In the genomic region with DNA sequence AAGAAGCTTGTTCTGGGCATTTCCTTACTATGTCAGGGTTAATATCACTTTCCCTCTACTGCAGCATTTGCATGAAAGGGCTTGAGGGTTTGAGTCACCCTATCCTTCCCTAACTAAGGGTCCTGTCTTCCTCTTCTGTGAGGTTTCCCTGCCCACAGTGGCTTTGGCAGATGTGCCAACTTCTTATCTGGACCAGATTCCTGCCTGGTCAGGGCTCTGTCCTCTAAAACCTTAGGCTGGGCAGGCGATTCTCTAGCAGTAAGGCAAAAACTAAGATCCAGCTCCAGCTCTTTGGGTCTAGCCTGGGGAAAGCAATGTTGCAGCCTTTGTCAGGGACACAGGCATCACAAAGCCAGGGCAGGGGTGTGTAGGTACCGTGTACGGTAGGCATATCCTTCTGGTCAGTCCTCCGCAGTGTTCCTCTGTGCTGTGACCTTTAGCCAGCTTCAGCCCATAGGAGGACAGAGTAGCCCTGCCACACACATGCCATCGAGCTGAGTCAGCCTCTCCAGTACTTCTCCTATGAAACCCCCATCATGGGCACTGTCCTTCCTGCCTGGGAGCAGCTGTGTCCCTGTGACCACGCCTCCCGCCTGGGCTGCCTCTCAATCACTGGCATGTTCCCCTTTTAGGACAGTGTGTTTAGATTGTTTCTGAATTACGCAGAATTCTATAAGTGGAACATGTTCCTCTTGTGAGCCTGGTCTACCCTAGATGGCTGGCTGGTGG, we compare ENCODE assay signal across 10 mouse cellular contexts. TPM values are rescaled to one million over a fixed set of nuclear protein-coding genes. Genes with fewer than 3 reads are reported as not detected.
A peak's percentile ranks its signal among the peaks of the same experiment; 100 is the strongest.
DNase-seq lines count a peak whose midpoint lies in the region; ATAC-seq lines count a peak whose summit lies in the region.
"Had no signal": no experiment of that assay in that cellular context is flagged by ENCODE, and none has a peak within 500 bp of the region (broad histone marks: within the 10 kb centered on the region; RNA-seq: fewer than 3 reads in every experiment).

No protein-coding gene starts in this region.

- intact Hi-C loops in left cerebral cortex, postnatal 25 days (cut with DNase I), result no loop called here

- no peak overlapping the region for H3K4me2 ChIP-seq in embryonic facial prominence, embryonic 14.5 days (ENCODE audit: low read depth, low read length)
- no peak overlapping the region for H3K4me2 ChIP-seq in heart, embryonic 11.5 days
- H3K4me2 ChIP-seq: embryonic facial prominence, embryonic 13.5 days; neural tube, embryonic 13.5 days had no signal

- H3K9me3 ChIP-seq in embryonic facial prominence, embryonic 14.5 days (ENCODE audit: control insufficient read depth, low read length), result no peaks in the 10 kb centered on the region
- H3K9me3 ChIP-seq in embryonic facial prominence, embryonic 10.5 days, result no peaks in the 10 kb centered on the region
- no peaks in the 10 kb centered on the region for H3K9me3 ChIP-seq in heart, embryonic 11.5 days (replicated peaks; ENCODE audit: control insufficient read depth, low read length)
- H3K9me3 ChIP-seq: embryonic facial prominence, embryonic 13.5 days; neural tube, embryonic 13.5 days had no signal

- no peaks in the 10 kb centered on the region for H3K27me3 ChIP-seq in embryonic facial prominence, embryonic 14.5 days (replicated peaks; ENCODE audit: control insufficient read depth, insufficient read depth, low read length)
- no peaks in the 10 kb centered on the region for H3K27me3 ChIP-seq in embryonic facial prominence, embryonic 10.5 days (replicated peaks; ENCODE audit: low read depth, poor library complexity, severe bottlenecking)
- H3K27me3 ChIP-seq in heart, embryonic 11.5 days (ENCODE audit: control insufficient read depth, insufficient read depth, low read length), result no peaks in the 10 kb centered on the region
- H3K27me3 ChIP-seq: embryonic facial prominence, embryonic 13.5 days; neural tube, embryonic 13.5 days had no signal

- no peak overlapping the region for H3K9ac ChIP-seq in embryonic facial prominence, embryonic 14.5 days (ENCODE audit: low read depth, low read length)
- H3K9ac ChIP-seq in heart, embryonic 11.5 days (ENCODE audit: low read depth, low read length), result peak overlapping the region; percentile 24; the same call in 1 of the 2 replicates
- H3K9ac ChIP-seq: embryonic facial prominence, embryonic 13.5 days; neural tube, embryonic 13.5 days had no signal

- no peak overlapping the region for H3K4me3 ChIP-seq in embryonic facial prominence, embryonic 14.5 days (ENCODE audit: low read depth, low read length)
- no peak overlapping the region for H3K4me3 ChIP-seq in embryonic facial prominence, embryonic 10.5 days
- H3K4me3 ChIP-seq in heart, embryonic 11.5 days (ENCODE audit: low read depth, low read length), result no peak overlapping the region
- H3K4me3 ChIP-seq: embryonic facial prominence, embryonic 13.5 days; neural tube, embryonic 13.5 days had no signal

- 81% methylated on average over 8 of the region's 8 CpGs for WGBS in embryonic facial prominence, embryonic 14.5 days
- WGBS in embryonic facial prominence, embryonic 10.5 days, result 90% methylated on average over 8 of the region's 8 CpGs
- WGBS in heart, embryonic 11.5 days (ENCODE audit: insufficient replicate concordance), result 55% methylated on average over 8 of the region's 8 CpGs

- H3K36me3 ChIP-seq in embryonic facial prominence, embryonic 14.5 days (ENCODE audit: control insufficient read depth, insufficient read depth, low read length), result peaks cover 63% of the 10 kb centered on the region
- H3K36me3 ChIP-seq in embryonic facial prominence, embryonic 10.5 days (replicated peaks), result peaks cover 100% of the 10 kb centered on the region
- H3K36me3 ChIP-seq in heart, embryonic 11.5 days (ENCODE audit: control insufficient read depth, insufficient read depth, low read length), result peaks cover 29% of the 10 kb centered on the region

- peak; percentile 67 for ATAC-seq in embryonic facial prominence, embryonic 14.5 days (ENCODE audit: low read depth)
- peak; percentile 76 for ATAC-seq in heart, embryonic 11.5 days (replicated peaks; ENCODE audit: insufficient number of reproducible peaks, low FRiP score, low TSS enrichment)
- ATAC-seq in neutrophil, adult 5-6 weeks (ENCODE audit: extremely low read depth, insufficient number of reproducible peaks, low FRiP score, poor library complexity, severe bottlenecking), result peak; percentile 24; the same call in 1 of the 2 replicates
- ATAC-seq in erythroid progenitor cell, adult 5-6 weeks (replicated peaks; ENCODE audit: low FRiP score, poor library complexity, severe bottlenecking), result no peak

- no peak overlapping the region for H3K27ac ChIP-seq in embryonic facial prominence, embryonic 14.5 days (replicated peaks; ENCODE audit: low read depth, low read length)
- no peak overlapping the region for H3K27ac ChIP-seq in embryonic facial prominence, embryonic 10.5 days (replicated peaks)
- peak overlapping the region; percentile 87 for H3K27ac ChIP-seq in heart, embryonic 11.5 days (ENCODE audit: low read depth, low read length)
- H3K27ac ChIP-seq: embryonic facial prominence, embryonic 13.5 days; neural tube, embryonic 13.5 days had no signal

- DNase-seq in embryonic facial prominence, embryonic 14.5 days (ENCODE audit: low spot score), result peak; percentile 46
- no peak for DNase-seq in embryonic facial prominence, embryonic 10.5 days (ENCODE audit: low spot score)
- peak; percentile 45 to 48 for DNase-seq in adrenal gland, adult 18-20 months (ENCODE audit: low spot score in 2 of 2)
- DNase-seq in left cerebral cortex, postnatal 25 days (ENCODE audit: low spot score in 2 of 2), result peak; percentile 23 to 34
- no peak for DNase-seq in cerebellum, adult 11 months

- H3K4me1 ChIP-seq in embryonic facial prominence, embryonic 14.5 days (ENCODE audit: control insufficient read depth, insufficient read depth, low read length), result no peaks in the 10 kb centered on the region
- H3K4me1 ChIP-seq in embryonic facial prominence, embryonic 10.5 days, result no peaks in the 10 kb centered on the region
- peaks cover 7% of the 10 kb centered on the region; the same call in 1 of the 2 replicates for H3K4me1 ChIP-seq in heart, embryonic 11.5 days (ENCODE audit: control insufficient read depth, insufficient read depth, low read length)
- H3K4me1 ChIP-seq: embryonic facial prominence, embryonic 13.5 days; neural tube, embryonic 13.5 days had no signal

RNA-seq across cellular contexts. Expression of a gene that starts 43.8 kb away (rescaled TPM):
- polyA plus RNA-seq in embryonic facial prominence, embryonic 14.5 days (2014; fragmentation: Nextera tagmentation; extraction: Ambion mirVana), result 18.6 and 20.1 TPM in 2 replicates
- polyA plus RNA-seq in embryonic facial prominence, embryonic 10.5 days (2016; fragmentation: Nextera tagmentation; extraction: Ambion mirVana), result 20.8 and 26.2 TPM in 2 replicates
- total RNA-seq in adrenal gland, adult 18-20 months (2021), result 1 to 10 TPM; 1.4 to 1.8 TPM
- polyA plus RNA-seq in heart, embryonic 11.5 days (2014; fragmentation: Nextera tagmentation; extraction: Ambion mirVana), result 2.3 and 2.4 TPM in 2 replicates
- 1 to 10 TPM; 2.2 to 2.6 TPM for total RNA-seq in left cerebral cortex, postnatal 25 days (2021)
- total RNA-seq in neutrophil, adult 5-6 weeks (2017), result 0.25 TPM in 1 of 2 replicates, not detected in the other
- not detected in 2 replicates for total RNA-seq in erythroid progenitor cell, adult 5-6 weeks (2015; ENCODE audit: low replicate concordance)
- not detected in 2 replicates for total RNA-seq in erythroid progenitor cell, adult 5-6 weeks (2017; ENCODE audit: low replicate concordance)

Comparison
In these comparisons a context has a peak if more than half of its experiments do, and no peak if none do; other contexts are left out.
1. DNase-seq: peak in embryonic facial prominence, embryonic 14.5 days (single experiment), adrenal gland, adult 18-20 months (2 of 2) and left cerebral cortex, postnatal 25 days (2 of 2); none in embryonic facial prominence, embryonic 10.5 days (single experiment) and cerebellum, adult 11 months (single experiment).